Mouse (Mus musculus) myocyte (in vitro differentiated cells): ENCODE data around the gene Lmcd1. TPM values are rescaled to one million over a fixed set of nuclear protein-coding genes. Genes with fewer than 3 reads are reported as not detected.

Experiments used
- H3K27me3 ChIP-seq: one replicate; pipeline ENCODE4 v1.6.1; 2011; ENCODE audit not compliant: control insufficient read depth, insufficient read depth, insufficient read length
- H3K36me3 ChIP-seq: one replicate; pipeline ENCODE4 v1.6.1; 2011; ENCODE audit not compliant: control insufficient read depth, insufficient read depth
- H3K4me2 ChIP-seq: one replicate; pipeline ENCODE4 v1.6.1; 2011; ENCODE audit warnings: low read depth, control low read depth
- H3K4me3 ChIP-seq: one replicate; pipeline ENCODE4 v1.5.1; 2011; ENCODE audit warnings: mild to moderate bottlenecking, control low read depth, moderate library complexity
- H3K79me2 ChIP-seq: one replicate; pipeline ENCODE4 v1.6.1; 2011; ENCODE audit not compliant: control insufficient read depth, insufficient read depth
- H3ac ChIP-seq: one replicate; pipeline ENCODE4 v1.6.1; 2011; ENCODE audit not compliant: control insufficient read depth, insufficient read length
- CEBPB ChIP-seq: IDR thresholded peaks from 2 replicates; pipeline ENCODE4 v1.6.1; 2011; ENCODE audit warnings: mild to moderate bottlenecking, moderate library complexity; ENCODE audit not compliant: poor library complexity, insufficient read depth, severe bottlenecking
- E2F4 ChIP-seq: IDR thresholded peaks from one replicate; pipeline ENCODE4 v1.6.1; 2011; ENCODE audit warnings: mild to moderate bottlenecking, control low read depth, moderate library complexity; ENCODE audit not compliant: insufficient read depth
- MAX ChIP-seq: IDR thresholded peaks from one replicate; pipeline ENCODE4 v1.6.1; 2011; ENCODE audit warnings: low read depth, mild to moderate bottlenecking, control low read depth
- MYOD1 ChIP-seq, 3 experiments: IDR thresholded peaks; one replicate each; pipeline ENCODE4 v1.6.1; 2011; ENCODE audit warnings: control low read depth in 2 of 3, low read depth in 2 of 3, mild to moderate bottlenecking in 2 of 3, moderate library complexity in 1 of 3; ENCODE audit not compliant: insufficient read length in 2 of 3, control insufficient read depth in 1 of 3
- MYOG ChIP-seq, 3 experiments: IDR thresholded peaks; one replicate each; pipeline ENCODE4 v1.6.1; 2011; ENCODE audit warnings: control low read depth in 2 of 3, low read depth in 2 of 3, mild to moderate bottlenecking in 2 of 3; ENCODE audit not compliant: insufficient read length in 2 of 3, control insufficient read depth in 1 of 3, insufficient read depth in 1 of 3
- POLR2A ChIP-seq: IDR thresholded peaks from one replicate; pipeline ENCODE4 v1.6.1; 2011; ENCODE audit warnings: low read depth, mild to moderate bottlenecking, control low read depth, moderate library complexity; ENCODE audit not compliant: insufficient read length
- POLR2AphosphoS2 ChIP-seq: IDR thresholded peaks from one replicate; pipeline ENCODE4 v1.6.1; 2011; ENCODE audit warnings: low read depth, control low read depth; ENCODE audit not compliant: insufficient read length
- REST ChIP-seq: IDR thresholded peaks from one replicate; pipeline ENCODE4 v1.6.1; 2011; ENCODE audit warnings: mild to moderate bottlenecking, control low read depth, moderate library complexity; ENCODE audit not compliant: insufficient read depth, insufficient read length
- SRF ChIP-seq: IDR thresholded peaks from one replicate; pipeline ENCODE4 v1.6.1; 2011; ENCODE audit warnings: low read depth; ENCODE audit not compliant: control insufficient read depth, insufficient read length
- TCF12 ChIP-seq: IDR thresholded peaks from one replicate; pipeline ENCODE4 v1.6.1; 2011; ENCODE audit warnings: mild to moderate bottlenecking, control low read depth; ENCODE audit not compliant: poor library complexity, insufficient read depth, severe bottlenecking
- TCF3 ChIP-seq: IDR thresholded peaks from one replicate; pipeline ENCODE4 v1.6.1; 2011; ENCODE audit warnings: low read depth, control low read depth; ENCODE audit not compliant: insufficient read length
- USF1 ChIP-seq: IDR thresholded peaks from one replicate; pipeline ENCODE4 v1.6.1; 2011; ENCODE audit warnings: low read depth, mild to moderate bottlenecking, control low read depth, moderate library complexity
- polyA plus RNA-seq: library from polyadenylated mRNA; unstranded; fragments of >200 nt; fragmentation: generic; extraction: Trizol; gene quantifications from one replicate; pipeline ENCODE4 v1.2.1, GENCODE M21; 2012; ENCODE audit warnings: missing spikeins

Lmcd1 gene
- polyA plus RNA-seq, 1 experiment: 4.9 TPM

GRCm38 (mm10) chr6:112359341-112359740, 85.8 kb downstream of the Lmcd1 start:
- TF ChIP-seq MYOD1 (IDR thresholded peaks at IDR 0.05; ENCODE audit: control insufficient read depth in 1 of 3, insufficient read length in 2 of 3, low read depth in 2 of 3): no peak
- TF ChIP-seq MAX: no peak
- TF ChIP-seq TCF3: no peak
- TF ChIP-seq CEBPB: no peak
- TF ChIP-seq E2F4: no peak
- no peak for TF ChIP-seq POLR2AphosphoS2
- TF ChIP-seq USF1: no peak
- TF ChIP-seq POLR2A: no peak
- TF ChIP-seq SRF: no peak
- TF ChIP-seq REST: no peak

GRCm38 (mm10) chr6:112360676-112361075, 87.1 kb downstream of the Lmcd1 start:
- no peaks in the 10 kb centered on the region for H3K27me3 ChIP-seq

More at GRCm38 (mm10) chr6:112359341-112359740, 85.8 kb downstream of the Lmcd1 start:
- H3ac ChIP-seq: no peak overlapping the region
- no peak overlapping the region for H3K4me3 ChIP-seq
- no peaks in the 10 kb centered on the region for H3K36me3 ChIP-seq
- no peaks in the 10 kb centered on the region for H3K79me2 ChIP-seq
- H3K4me2 ChIP-seq: no peak overlapping the region
- H3K27me3 ChIP-seq: no peaks in the 10 kb centered on the region

GRCm38 (mm10) chr6:112362349-112362958, 88.9 kb downstream of the Lmcd1 start:
- no peaks in the 10 kb centered on the region for H3K36me3 ChIP-seq
- H3K27me3 ChIP-seq: no peaks in the 10 kb centered on the region
- TF ChIP-seq MYOG (IDR thresholded peaks at IDR 0.05; ENCODE audit: control insufficient read depth in 1 of 3, insufficient read depth in 1 of 3, insufficient read length in 2 of 3, low read depth in 2 of 3) (no peak), POLR2A (no peak), REST (no peak), POLR2AphosphoS2 (no peak), USF1 (no peak)
- H3K4me3 ChIP-seq: no peak overlapping the region
- no peaks in the 10 kb centered on the region for H3K79me2 ChIP-seq
- H3ac ChIP-seq: no peak overlapping the region
- no peak overlapping the region for H3K4me2 ChIP-seq

More at GRCm38 (mm10) chr6:112360676-112361075, 87.1 kb downstream of the Lmcd1 start:
- no peak for TF ChIP-seq E2F4
- no peak for TF ChIP-seq CEBPB
- TF ChIP-seq MYOD1 (IDR thresholded peaks at IDR 0.05; ENCODE audit: control insufficient read depth in 1 of 3, insufficient read length in 2 of 3, low read depth in 2 of 3): no peak
- no peak for TF ChIP-seq TCF12
- TF ChIP-seq SRF: no peak
- Histone ChIP-seq H3K36me3 (no peaks in the 10 kb centered on the region), H3ac (no peak overlapping the region), H3K4me2 (no peak overlapping the region), H3K4me3 (no peak overlapping the region), H3K79me2 (no peaks in the 10 kb centered on the region)

- Histone ChIP-seq H3K27me3 (no peaks in the 10 kb centered on the region), H3K4me3 (no peak overlapping the region), H3K4me2 (no peak overlapping the region), H3ac (no peak overlapping the region), H3K36me3 (no peaks in the 10 kb centered on the region), H3K79me2 (no peaks in the 10 kb centered on the region)
- TF ChIP-seq POLR2A (no peak), MYOD1 (IDR thresholded peaks at IDR 0.05; ENCODE audit: control insufficient read depth in 1 of 3, insufficient read length in 2 of 3, low read depth in 2 of 3) (no peak), POLR2AphosphoS2 (no peak), SRF (no peak), TCF12 (no peak), E2F4 (no peak), TCF3 (no peak), REST (no peak), MYOG (IDR thresholded peaks at IDR 0.05; ENCODE audit: control insufficient read depth in 1 of 3, insufficient read depth in 1 of 3, insufficient read length in 2 of 3, low read depth in 2 of 3) (no peak), CEBPB (no peak), MAX (no peak), USF1 (no peak)
Measured at GRCm38 (mm10) chr6:112364581-112364980, 91.0 kb downstream of the Lmcd1 start.

GRCm38 (mm10) chr6:112365294-112365693, 91.7 kb downstream of the Lmcd1 start:
- no peak overlapping the region for H3K4me2 ChIP-seq
- H3K4me3 ChIP-seq: no peak overlapping the region
- H3K27me3 ChIP-seq: no peaks in the 10 kb centered on the region
- H3K79me2 ChIP-seq: no peaks in the 10 kb centered on the region
- TF ChIP-seq REST (no peak), USF1 (peak; percentile 5)
- H3ac ChIP-seq: no peak overlapping the region
- H3K36me3 ChIP-seq: no peaks in the 10 kb centered on the region
